In genomic region chr1:4571299-4572202, GRCm38 (mm10) we compare ENCODE assay signal across 8 mouse cellular contexts.
A peak's percentile ranks its signal among the peaks of the same experiment; 100 is the strongest.
DNase-seq lines count a peak whose midpoint lies in the region; ATAC-seq and TF ChIP-seq lines count a peak whose summit lies in the region.

No protein-coding gene starts in this region.

- no peak for ATAC-seq in G1E (ENCODE audit: extremely low read depth, insufficient number of reproducible peaks, low FRiP score, poor library complexity, severe bottlenecking)
- ATAC-seq in hematopoietic stem cell, adult 5-6 weeks (replicated peaks in 1 of 2; ENCODE audit: insufficient read depth in 1 of 2, low FRiP score in 2 of 2, low TSS enrichment in 1 of 2, low read depth in 1 of 2, poor library complexity in 2 of 2, severe bottlenecking in 2 of 2): peak; percentile 97 to 99
- peak; percentile 97 for ATAC-seq in lung, embryonic 14.5 days (ENCODE audit: insufficient read depth)

- H3K4me3 ChIP-seq in G1E (ENCODE audit: low read depth, low read length): peak overlapping the region; percentile 13; the same call in 1 of the 2 replicates
- H3K4me3 ChIP-seq in lung, embryonic 14.5 days (ENCODE audit: low read depth, low read length): peak overlapping the region; percentile 51

- DNase-seq in G1E (ENCODE audit: low spot score): no peak
- peak; percentile 41 for DNase-seq in cerebellum, adult 8-10 months
- peak; percentile 11 to 63 for DNase-seq in frontal cortex, adult 2 months (ENCODE audit: extremely low spot score in 1 of 2, low spot score in 1 of 2)
- peak; percentile 9 for DNase-seq in layer of hippocampus, adult 9-11 months
- DNase-seq in lung, embryonic 14.5 days: peak; percentile 86
- DNase-seq in ovary, postnatal 14 days (ENCODE audit: low spot score): peak; percentile 39
- DNase-seq in T-cell, adult 2 months (ENCODE audit: low spot score): no peak

- TF ChIP-seq CTCF in G1E (IDR thresholded peaks at IDR 0.05; ENCODE audit: low read depth, low read length): no peak
- peak; percentile 24; the same call in 1 of the 2 replicates for TF ChIP-seq CTCF in lung, embryonic 14.5 days (IDR thresholded peaks at IDR 0.05; ENCODE audit: low read depth)

- peak overlapping the region; percentile 75 for H3K9ac ChIP-seq in lung, embryonic 14.5 days

- H3K27me3 ChIP-seq in G1E (ENCODE audit: insufficient read depth, low read length): peaks cover 15% of the 10 kb centered on the region
- no peaks in the 10 kb centered on the region for H3K27me3 ChIP-seq in lung, embryonic 14.5 days (ENCODE audit: insufficient read depth, low read length)

- peak overlapping the region; percentile 78 for H3K4me2 ChIP-seq in lung, embryonic 14.5 days

- WGBS in lung, embryonic 14.5 days: under 1% methylated on average over 58 of the region's 58 CpGs

- no peaks in the 10 kb centered on the region; the same call in 1 of the 2 replicates for H3K4me1 ChIP-seq in G1E (ENCODE audit: insufficient read depth, low read depth, low read length)
- H3K4me1 ChIP-seq in lung, embryonic 14.5 days (ENCODE audit: insufficient read depth): no peaks in the 10 kb centered on the region

- no peaks in the 10 kb centered on the region for H3K9me3 ChIP-seq in G1E (replicated peaks)
- H3K9me3 ChIP-seq in lung, embryonic 14.5 days (ENCODE audit: low read depth, low read length): no peaks in the 10 kb centered on the region

- H3K27ac ChIP-seq in lung, embryonic 14.5 days (ENCODE audit: low read depth): peak overlapping the region; percentile 89

- H3K36me3 ChIP-seq in G1E (replicated peaks): no peaks in the 10 kb centered on the region
- H3K36me3 ChIP-seq in lung, embryonic 14.5 days (ENCODE audit: insufficient read depth): no peaks in the 10 kb centered on the region

Comparison
In these comparisons a context has a peak if more than half of its experiments do, and no peak if none do; other contexts are left out.
1. DNase-seq: peak in cerebellum, adult 8-10 months (single experiment), frontal cortex, adult 2 months (2 of 2), layer of hippocampus, adult 9-11 months (single experiment), lung, embryonic 14.5 days (single experiment) and ovary, postnatal 14 days (single experiment); none in G1E (single experiment) and T-cell, adult 2 months (single experiment).